Mouse (Mus musculus) MEL (cell line): ENCODE results near the gene Lrrk1.

Source experiments
- CTCF ChIP-seq, 3 experiments: IDR thresholded peaks in 2 of 3; conservative IDR thresholded peaks in 1 of 3; 2 replicates each; pipeline ENCODE4 v1.5.1; 2011 to 2012; ENCODE audit warnings: low read length in 3 of 3, low read depth in 2 of 3, mild to moderate bottlenecking in 2 of 3, improper control_type of control experiment in 1 of 3, inconsistent platforms in 1 of 3, mixed read lengths in 1 of 3, moderate library complexity in 1 of 3; ENCODE audit not compliant: control insufficient read depth in 1 of 3, insufficient read depth in 1 of 3, poor library complexity in 1 of 3, severe bottlenecking in 1 of 3
- GATA1 ChIP-seq: IDR thresholded peaks from 2 replicates; pipeline ENCODE4 v1.6.1; 2011; ENCODE audit warnings: low read depth, low read length, improper control_type of control experiment
- JUND ChIP-seq: IDR thresholded peaks from 2 replicates; pipeline ENCODE4 v1.6.1; 2011; ENCODE audit warnings: low read depth, mild to moderate bottlenecking, improper control_type of control experiment, low read length
- MEF2A ChIP-seq: IDR thresholded peaks from 2 replicates; pipeline ENCODE4 v1.6.1; 2014; ENCODE audit warnings: low read depth, mild to moderate bottlenecking, inconsistent platforms, low read length, improper control_type of control experiment; ENCODE audit not compliant: poor library complexity, insufficient replicate concordance, severe bottlenecking; ENCODE audit errors: extremely low read depth
- POLR2A ChIP-seq, 2 experiments: IDR thresholded peaks; 2 replicates each; pipeline ENCODE4 v1.6.1; 2011 to 2012; ENCODE audit warnings: low read length in 2 of 2, mild to moderate bottlenecking in 2 of 2, control low read depth in 1 of 2, improper control_type of control experiment in 1 of 2, low read depth in 1 of 2, moderate library complexity in 1 of 2; ENCODE audit not compliant: control insufficient read depth in 1 of 2, insufficient read depth in 1 of 2, poor library complexity in 1 of 2
- POLR2AphosphoS2 ChIP-seq: IDR thresholded peaks from 2 replicates; pipeline ENCODE4 v1.6.1; 2011; ENCODE audit warnings: low read length, improper control_type of control experiment
- SMC3 ChIP-seq: IDR thresholded peaks from 2 replicates; pipeline ENCODE4 v1.6.1; 2011; ENCODE audit warnings: low read depth, low read length, improper control_type of control experiment
- USF1 ChIP-seq: IDR thresholded peaks from 2 replicates; pipeline ENCODE4 v1.6.1; 2014; ENCODE audit warnings: low read depth, mild to moderate bottlenecking, inconsistent platforms, low read length, improper control_type of control experiment, moderate library complexity
- ZC3H11A ChIP-seq: IDR thresholded peaks from 2 replicates; pipeline ENCODE4 v1.6.1; 2012; ENCODE audit warnings: low read depth, mild to moderate bottlenecking, inconsistent platforms, low read length, improper control_type of control experiment

DNA sequence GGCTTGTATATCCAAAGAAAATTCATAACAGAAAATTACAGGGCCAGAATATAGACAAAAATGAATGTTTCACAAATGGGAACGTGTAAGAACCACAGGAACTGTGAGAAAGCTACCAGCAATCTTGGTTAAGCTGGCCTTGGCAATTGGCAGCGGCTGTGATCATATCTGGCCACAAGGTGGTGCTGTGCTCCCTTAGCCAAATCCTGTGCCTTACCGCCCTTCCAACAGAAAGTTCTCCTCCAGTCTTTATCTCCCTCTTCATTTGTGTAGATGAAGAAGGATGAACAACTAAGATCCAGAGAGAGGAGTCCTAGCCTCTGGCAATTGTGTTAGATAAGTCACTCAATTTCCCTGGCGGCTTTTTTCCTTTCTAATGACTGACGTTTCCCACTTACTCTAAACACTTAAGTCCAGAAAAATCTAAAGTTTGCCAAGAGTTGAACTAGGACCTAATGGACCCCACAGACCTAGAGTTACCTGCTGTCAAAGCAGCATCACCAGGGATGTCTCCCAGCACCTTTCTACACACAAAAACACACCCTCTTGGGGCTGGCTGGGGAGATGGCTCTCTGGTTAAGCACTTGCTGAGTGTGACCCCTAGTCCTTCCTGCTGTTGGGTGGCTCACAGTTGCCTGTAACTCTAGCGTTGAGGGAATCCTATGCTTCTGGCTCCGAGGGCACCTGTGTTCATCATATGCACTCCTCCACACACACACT, 78.0 kb downstream of the Lrrk1 start:
- TF ChIP-seq SMC3 (peak; percentile 72), JUND (no peak), POLR2AphosphoS2 (no peak), POLR2A (IDR thresholded peaks at IDR 0.05; ENCODE audit: control insufficient read depth in 1 of 2, insufficient read depth in 1 of 2, low read depth in 1 of 2, low read length in 2 of 2, poor library complexity in 1 of 2) (no peak), ZC3H11A (peak; percentile 56), MEF2A (no peak), USF1 (no peak), CTCF (IDR thresholded peaks at IDR 0.05 in 2 of 3, conservative IDR thresholded peaks at IDR 0.05 in 1 of 3; ENCODE audit: control insufficient read depth in 1 of 3, insufficient read depth in 1 of 3, low read depth in 2 of 3, low read length in 3 of 3, poor library complexity in 1 of 3, severe bottlenecking in 1 of 3) (peak; percentile 19 to 73 (median 67); a peak in 4 of 6 replicates), GATA1 (peak; percentile 14; the same call in 1 of the 2 replicates)
